Mouse (Mus musculus): ENCODE data around the gene Zfp58. TPM values are rescaled to one million over a fixed set of nuclear protein-coding genes. Genes with fewer than 3 reads are reported as not detected.
"Not testable (repeated sequence)": the region's sequence is repeated elsewhere in the genome, so short reads cannot be mapped to it uniquely, and the experiment has no call there.

Zfp58 gene
- polyA plus RNA-seq (2016; fragmentation: Nextera tagmentation; extraction: Ambion mirVana) = 12.9 and 14.2 TPM in 2 replicates

- Histone ChIP-seq H3K27me3 (ENCODE audit: insufficient read depth, poor library complexity, severe bottlenecking) (no peaks in the 10 kb centered on the region), H3K27ac (peak within 1 kb of the TSS; percentile 87), H3K9me3 (no peaks in the 10 kb centered on the region), H3K36me3 (peaks cover 11% of the 10 kb centered on the region), H3K4me3 (peak within 1 kb of the TSS; percentile 72), H3K4me1 (replicated peaks) (peaks cover 9% of the 10 kb centered on the region)
- under 1% methylated on average over 22 of the region's 22 CpGs for WGBS
- peak; percentile 80 for DNase-seq (ENCODE audit: low spot score)
Measured at GRCm38 (mm10) chr13:67500084-67500719, at the start of gene Zfp58. Gene Zfp58, minus strand, starts transcription at chr13:67500555.

GRCm38 (mm10) chr13:67545941-67546340, 45.6 kb upstream of the Zfp58 start:
- Histone ChIP-seq H3K4me1 (replicated peaks) (no peaks in the 10 kb centered on the region), H3K4me3 (no peak overlapping the region), H3K27ac (no peak overlapping the region), H3K9me3 (peaks cover 12% of the 10 kb centered on the region), H3K36me3 (peaks cover 66% of the 10 kb centered on the region), H3K27me3 (ENCODE audit: insufficient read depth, poor library complexity, severe bottlenecking) (no peaks in the 10 kb centered on the region)
- 83% methylated on average over 1 of the region's 1 CpGs for WGBS
- DNase-seq (ENCODE audit: low spot score) = no peak

GRCm38 (mm10) chr13:67527049-67527730, 26.8 kb upstream of the Zfp58 start:
- Histone ChIP-seq H3K4me3 (no peak overlapping the region), H3K4me1 (replicated peaks) (peaks cover 16% of the 10 kb centered on the region), H3K9me3 (no peaks in the 10 kb centered on the region), H3K36me3 (no peaks in the 10 kb centered on the region), H3K27me3 (ENCODE audit: insufficient read depth, poor library complexity, severe bottlenecking) (no peaks in the 10 kb centered on the region), H3K27ac (no peak overlapping the region)
- DNase-seq (ENCODE audit: low spot score) = no peak
- 75% methylated on average over 3 of the region's 3 CpGs for WGBS

- peak within 1 kb of the TSS; percentile 90 for H3K27ac ChIP-seq
- H3K4me1 ChIP-seq (replicated peaks) = peaks cover 16% of the 10 kb centered on the region
- peaks cover 10% of the 10 kb centered on the region for H3K36me3 ChIP-seq
- no peaks in the 10 kb centered on the region for H3K27me3 ChIP-seq (ENCODE audit: insufficient read depth, poor library complexity, severe bottlenecking)
- DNase-seq (ENCODE audit: low spot score) = peak; percentile 91
- peak within 1 kb of the TSS; percentile 91 for H3K4me3 ChIP-seq
- WGBS = under 1% methylated on average over 27 of the region's 27 CpGs
- H3K9me3 ChIP-seq = no peaks in the 10 kb centered on the region
Measured at GRCm38 (mm10) chr13:67525753-67526410, 25.5 kb upstream of the Zfp58 start, which contains the start of the genes Gm26965 and Zfp87. Gene Gm26965, minus strand, starts transcription at chr13:67526151. Gene Zfp87, minus strand, starts transcription at chr13:67526177.

- peaks cover 4% of the 10 kb centered on the region; the same call in 1 of the 2 replicates for H3K36me3 ChIP-seq
- H3K27me3 ChIP-seq (ENCODE audit: insufficient read depth, poor library complexity, severe bottlenecking) = no peaks in the 10 kb centered on the region
- WGBS = 81% methylated on average over 1 of the region's 1 CpGs
- DNase-seq (ENCODE audit: low spot score) = no peak
- no peak overlapping the region for H3K4me3 ChIP-seq
- H3K4me1 ChIP-seq (replicated peaks) = peaks cover 9% of the 10 kb centered on the region
- H3K27ac ChIP-seq = no peak overlapping the region
- H3K9me3 ChIP-seq = no peaks in the 10 kb centered on the region
Measured at GRCm38 (mm10) chr13:67500908-67501307, 553 bp upstream of the Zfp58 start.

- no peak for DNase-seq (ENCODE audit: low spot score)
- no peak overlapping the region for H3K4me3 ChIP-seq
- H3K36me3 ChIP-seq = peaks cover 57% of the 10 kb centered on the region
- H3K9me3 ChIP-seq = peaks cover 22% of the 10 kb centered on the region
- H3K27me3 ChIP-seq (ENCODE audit: insufficient read depth, poor library complexity, severe bottlenecking) = no peaks in the 10 kb centered on the region
- 86% methylated on average over 1 of the region's 1 CpGs for WGBS
- H3K27ac ChIP-seq = no peak overlapping the region
- peaks cover 9% of the 10 kb centered on the region for H3K4me1 ChIP-seq (replicated peaks)
Measured at GRCm38 (mm10) chr13:67495631-67496030, 4.7 kb downstream of the Zfp58 start.

GRCm38 (mm10) chr13:67484424-67484811, 15.9 kb downstream of the Zfp58 start:
- H3K9me3 ChIP-seq = peaks cover 3% of the 10 kb centered on the region; the same call in 1 of the 2 replicates
- H3K27ac ChIP-seq = peak overlapping the region; percentile 81
- DNase-seq (ENCODE audit: low spot score) = no peak
- H3K4me1 ChIP-seq (replicated peaks) = peaks cover 7% of the 10 kb centered on the region; the same call in 1 of the 2 replicates
- peaks cover 21% of the 10 kb centered on the region for H3K36me3 ChIP-seq
- H3K27me3 ChIP-seq (ENCODE audit: insufficient read depth, poor library complexity, severe bottlenecking) = no peaks in the 10 kb centered on the region
- peak overlapping the region; percentile 63 for H3K4me3 ChIP-seq
- WGBS = 50% methylated on average over 8 of the region's 8 CpGs

- peak; percentile 81 for DNase-seq (ENCODE audit: low spot score)
- Histone ChIP-seq H3K4me3 (peak within 1 kb of the TSS; percentile 63), H3K36me3 (peaks cover 15% of the 10 kb centered on the region; the same call in 1 of the 2 replicates), H3K27ac (peak within 1 kb of the TSS; percentile 81), H3K4me1 (replicated peaks) (peaks cover 7% of the 10 kb centered on the region; the same call in 1 of the 2 replicates), H3K27me3 (ENCODE audit: insufficient read depth, poor library complexity, severe bottlenecking) (no peaks in the 10 kb centered on the region), H3K9me3 (peaks cover under 1% of the 10 kb centered on the region; the same call in 1 of the 2 replicates)
- 7% methylated on average over 20 of the region's 20 CpGs for WGBS
Measured at GRCm38 (mm10) chr13:67483625-67484423, 16.5 kb downstream of the Zfp58 start, which contains the start of gene Zfp874b. Gene Zfp874b, minus strand, starts transcription at chr13:67484258.

- H3K27me3 ChIP-seq (ENCODE audit: insufficient read depth, poor library complexity, severe bottlenecking) = no peaks in the 10 kb centered on the region
- DNase-seq (ENCODE audit: low spot score) = no peak
- WGBS = 72% methylated on average over 4 of the region's 4 CpGs
- H3K27ac ChIP-seq = no peak overlapping the region
- no peaks in the 10 kb centered on the region for H3K9me3 ChIP-seq
- H3K4me1 ChIP-seq (replicated peaks) = peaks cover 7% of the 10 kb centered on the region; the same call in 1 of the 2 replicates
- no peaks in the 10 kb centered on the region for H3K36me3 ChIP-seq
- no peak overlapping the region for H3K4me3 ChIP-seq
Measured at GRCm38 (mm10) chr13:67481528-67481927, 18.8 kb downstream of the Zfp58 start.

- no peaks in the 10 kb centered on the region for H3K4me1 ChIP-seq (replicated peaks)
- WGBS = 85% methylated on average over 3 of the region's 3 CpGs
- no peaks in the 10 kb centered on the region for H3K9me3 ChIP-seq
- peaks cover 10% of the 10 kb centered on the region for H3K36me3 ChIP-seq
- H3K4me3 ChIP-seq = no peak overlapping the region
- H3K27me3 ChIP-seq (ENCODE audit: insufficient read depth, poor library complexity, severe bottlenecking) = no peaks in the 10 kb centered on the region
- no peak overlapping the region for H3K27ac ChIP-seq
- no peak for DNase-seq (ENCODE audit: low spot score)
Measured at GRCm38 (mm10) chr13:67469274-67469673, 31.1 kb downstream of the Zfp58 start.

- DNase-seq (ENCODE audit: low spot score); H3K9me3 ChIP-seq; H3K4me3 ChIP-seq; H3K36me3 ChIP-seq; H3K27ac ChIP-seq; H3K27me3 ChIP-seq (ENCODE audit: insufficient read depth, poor library complexity, severe bottlenecking); H3K4me1 ChIP-seq (replicated peaks): not testable (repeated sequence)
- 86% methylated on average over 3 of the region's 5 CpGs for WGBS
Measured at GRCm38 (mm10) chr13:67463506-67464185, 36.7 kb downstream of the Zfp58 start.

GRCm38 (mm10) chr13:67452021-67452309, 48.4 kb downstream of the Zfp58 start:
- peaks cover 6% of the 10 kb centered on the region; the same call in 1 of the 2 replicates for H3K36me3 ChIP-seq
- no peak for DNase-seq (ENCODE audit: low spot score)
- H3K4me3 ChIP-seq = peak overlapping the region; percentile 62
- no peaks in the 10 kb centered on the region for H3K27me3 ChIP-seq (ENCODE audit: insufficient read depth, poor library complexity, severe bottlenecking)
- WGBS = 9% methylated on average over 3 of the region's 3 CpGs
- peaks cover 6% of the 10 kb centered on the region for H3K4me1 ChIP-seq (replicated peaks)
- H3K9me3 ChIP-seq = no peaks in the 10 kb centered on the region
- H3K27ac ChIP-seq = peak overlapping the region; percentile 79

Data from hindbrain, embryonic 10.5 days (tissue).